Mouse (Mus musculus) liver, embryonic 16.5 days (tissue): ENCODE measurements around the gene Prrg3. TPM values are rescaled to one million over a fixed set of nuclear protein-coding genes. Genes with fewer than 3 reads are reported as not detected.
A peak's percentile ranks its signal among the peaks of the same experiment; 100 is the strongest.
"Not testable (repeated sequence)": the region's sequence is repeated elsewhere in the genome, so short reads cannot be mapped to it uniquely, and the experiment has no call there.

Source experiments
- ATAC-seq: fragments of 200-750 bp; cut with Nextera tagmentation; 2 replicates; pipeline ENCODE4 v1.8.0; 2017; ENCODE audit warnings: low read depth, mild to moderate bottlenecking, moderate number of reproducible peaks, moderate library complexity
- H3K27ac ChIP-seq: fragments of 300-500 bp; sonication (generic); 2 replicates; pipeline ENCODE4 v1.5.1; 2014; ENCODE audit warnings: mild to moderate bottlenecking, low read length
- H3K27me3 ChIP-seq: fragments of 300-500 bp; sonication (generic); 2 replicates; pipeline ENCODE4 v1.6.1; 2014; ENCODE audit warnings: low read depth, low read length, mixed read lengths; ENCODE audit not compliant: control insufficient read depth, insufficient read depth
- H3K36me3 ChIP-seq: fragments of 300-500 bp; sonication (generic); 2 replicates; pipeline ENCODE4 v1.6.1; 2014; ENCODE audit warnings: mild to moderate bottlenecking; ENCODE audit not compliant: control insufficient read depth, insufficient read depth
- H3K4me1 ChIP-seq: fragments of 300-500 bp; sonication (generic); 2 replicates; pipeline ENCODE4 v1.6.1; 2014; ENCODE audit warnings: low read depth, low read length, mixed read lengths; ENCODE audit not compliant: control insufficient read depth
- H3K4me2 ChIP-seq: fragments of 300-500 bp; sonication (generic); 2 replicates; pipeline ENCODE4 v1.6.1; 2014; ENCODE audit warnings: low read depth, low read length, mixed read lengths
- H3K4me3 ChIP-seq: fragments of 300-500 bp; sonication (generic); 2 replicates; pipeline ENCODE4 v1.5.1; 2014; ENCODE audit warnings: low read depth, mild to moderate bottlenecking, low read length
- H3K9ac ChIP-seq: fragments of 300-500 bp; sonication (generic); 2 replicates; pipeline ENCODE4 v1.6.1; 2014; ENCODE audit warnings: low read depth, low read length
- H3K9me3 ChIP-seq: fragments of 300-500 bp; sonication (generic); replicated peaks from 2 replicates; pipeline ENCODE4 v1.6.1; 2016; ENCODE audit warnings: low read length; ENCODE audit not compliant: control insufficient read depth
- WGBS: fragments of 180-500 bp; shearing (Covaris S2); extraction: QIAGEN DNeasy Blood & Tissue Kit; methylation state at CpG from one replicate; pipeline ENCODE4 v1.1.7; 2014; ENCODE audit not compliant: insufficient replicate concordance; 5-methylcytosine and 5-hydroxymethylcytosine counted together
- polyA plus RNA-seq: library from polyadenylated mRNA; unstranded; fragments of >200 nt; fragmentation: Nextera tagmentation; extraction: Ambion mirVana; gene quantifications from 2 replicates; pipeline ENCODE4 v1.2.1, GENCODE M21; 2015

The Prrg3 gene
- 1.2 and 1.5 TPM in 2 replicates for polyA plus RNA-seq

- Histone ChIP-seq H3K9me3 (no peaks in the 10 kb centered on the region), H3K27me3 (peaks cover 16% of the 10 kb centered on the region), H3K4me1 (no peaks in the 10 kb centered on the region), H3K4me3 (peak within 1 kb of the TSS; percentile 28; the same call in 1 of the 2 replicates), H3K4me2 (no peak within 1 kb of the TSS), H3K9ac (no peak within 1 kb of the TSS), H3K36me3 (no peaks in the 10 kb centered on the region), H3K27ac (no peak within 1 kb of the TSS)
- 22% methylated on average over 50 of the region's 72 CpGs for WGBS
- peak; percentile 47; the same call in 1 of the 2 replicates for ATAC-seq
Observed at GRCm38 (mm10) chrX:71962073-71963051, at the start of gene Prrg3. Prrg3 (plus strand) TSS chrX:71962624.

GRCm38 (mm10) chrX:71946631-71947030, 15.8 kb upstream of the Prrg3 start:
- no peaks in the 10 kb centered on the region for H3K9me3 ChIP-seq
- H3K4me2 ChIP-seq = no peak overlapping the region
- 22% methylated on average over 3 of the region's 3 CpGs for WGBS
- H3K9ac ChIP-seq = no peak overlapping the region
- H3K27ac ChIP-seq = no peak overlapping the region
- no peak for ATAC-seq
- no peaks in the 10 kb centered on the region for H3K36me3 ChIP-seq
- no peaks in the 10 kb centered on the region for H3K27me3 ChIP-seq
- H3K4me1 ChIP-seq = no peaks in the 10 kb centered on the region
- no peak overlapping the region for H3K4me3 ChIP-seq

GRCm38 (mm10) chrX:71958366-71958765, 4.1 kb upstream of the Prrg3 start:
- Histone ChIP-seq H3K9ac (no peak overlapping the region), H3K36me3 (no peaks in the 10 kb centered on the region), H3K9me3 (no peaks in the 10 kb centered on the region), H3K27ac (no peak overlapping the region), H3K4me1 (no peaks in the 10 kb centered on the region), H3K4me3 (no peak overlapping the region), H3K4me2 (no peak overlapping the region), H3K27me3 (peaks cover 13% of the 10 kb centered on the region)
- ATAC-seq = no peak

GRCm38 (mm10) chrX:71963275-71963912, 970 bp downstream of the Prrg3 start:
- no peak overlapping the region for H3K27ac ChIP-seq
- ATAC-seq = no peak
- no peak overlapping the region for H3K9ac ChIP-seq
- no peak overlapping the region for H3K4me3 ChIP-seq
- no peaks in the 10 kb centered on the region for H3K9me3 ChIP-seq
- H3K27me3 ChIP-seq = peaks cover 16% of the 10 kb centered on the region
- no peaks in the 10 kb centered on the region for H3K36me3 ChIP-seq
- WGBS = 39% methylated on average over 9 of the region's 9 CpGs
- no peaks in the 10 kb centered on the region for H3K4me1 ChIP-seq
- H3K4me2 ChIP-seq = no peak overlapping the region

- ATAC-seq = no peak
- H3K9me3 ChIP-seq = no peaks in the 10 kb centered on the region
- 46% methylated on average over 1 of the region's 1 CpGs for WGBS
Observed at GRCm38 (mm10) chrX:71968216-71968615, 5.8 kb downstream of the Prrg3 start.

GRCm38 (mm10) chrX:71968816-71969215, 6.4 kb downstream of the Prrg3 start:
- no peak overlapping the region for H3K27ac ChIP-seq
- H3K4me2 ChIP-seq = no peak overlapping the region
- WGBS = 56% methylated on average over 6 of the region's 6 CpGs
- no peaks in the 10 kb centered on the region for H3K4me1 ChIP-seq
- H3K36me3 ChIP-seq = no peaks in the 10 kb centered on the region
- no peaks in the 10 kb centered on the region for H3K9me3 ChIP-seq
- H3K27me3 ChIP-seq = no peaks in the 10 kb centered on the region
- H3K4me3 ChIP-seq = no peak overlapping the region
- no peak for ATAC-seq
- H3K9ac ChIP-seq = no peak overlapping the region

More at GRCm38 (mm10) chrX:71968216-71968615, 5.8 kb downstream of the Prrg3 start:
- no peak overlapping the region for H3K4me2 ChIP-seq
- H3K4me1 ChIP-seq = no peaks in the 10 kb centered on the region
- no peak overlapping the region for H3K9ac ChIP-seq
- H3K27me3 ChIP-seq = peaks cover 3% of the 10 kb centered on the region; the same call in 1 of the 2 replicates
- H3K27ac ChIP-seq = no peak overlapping the region
- H3K36me3 ChIP-seq = no peaks in the 10 kb centered on the region
- no peak overlapping the region for H3K4me3 ChIP-seq

GRCm38 (mm10) chrX:71971325-71971724, 8.9 kb downstream of the Prrg3 start:
- WGBS = 62% methylated on average over 5 of the region's 5 CpGs
- H3K9ac ChIP-seq = no peak overlapping the region
- no peaks in the 10 kb centered on the region for H3K27me3 ChIP-seq
- H3K36me3 ChIP-seq = no peaks in the 10 kb centered on the region
- no peak for ATAC-seq
- H3K4me2 ChIP-seq = no peak overlapping the region
- no peaks in the 10 kb centered on the region for H3K9me3 ChIP-seq
- no peaks in the 10 kb centered on the region for H3K4me1 ChIP-seq
- no peak overlapping the region for H3K4me3 ChIP-seq
- no peak overlapping the region for H3K27ac ChIP-seq

- Histone ChIP-seq H3K9me3 (no peaks in the 10 kb centered on the region), H3K27ac (no peak within 1 kb of the TSS), H3K4me1 (no peaks in the 10 kb centered on the region), H3K4me2 (no peak within 1 kb of the TSS), H3K27me3 (no peaks in the 10 kb centered on the region), H3K9ac (no peak within 1 kb of the TSS), H3K36me3 (no peaks in the 10 kb centered on the region), H3K4me3 (no peak within 1 kb of the TSS)
- no peak for ATAC-seq
- 40% methylated on average over 2 of the region's 2 CpGs for WGBS
Observed at GRCm38 (mm10) chrX:71972686-71973085, 10.3 kb downstream of the Prrg3 start, which contains the start of gene Fate1. Fate1 (plus strand) TSS chrX:71972986.

GRCm38 (mm10) chrX:71977681-71978080, 15.3 kb downstream of the Prrg3 start:
- not testable (repeated sequence) for H3K4me2 ChIP-seq, H3K4me1 ChIP-seq, H3K9me3 ChIP-seq, H3K4me3 ChIP-seq, H3K27me3 ChIP-seq, H3K36me3 ChIP-seq, H3K9ac ChIP-seq, ATAC-seq, H3K27ac ChIP-seq
